Mouse (Mus musculus): Measurements from ENCODE around the gene Fndc1.

Fndc1 gene

DNA sequence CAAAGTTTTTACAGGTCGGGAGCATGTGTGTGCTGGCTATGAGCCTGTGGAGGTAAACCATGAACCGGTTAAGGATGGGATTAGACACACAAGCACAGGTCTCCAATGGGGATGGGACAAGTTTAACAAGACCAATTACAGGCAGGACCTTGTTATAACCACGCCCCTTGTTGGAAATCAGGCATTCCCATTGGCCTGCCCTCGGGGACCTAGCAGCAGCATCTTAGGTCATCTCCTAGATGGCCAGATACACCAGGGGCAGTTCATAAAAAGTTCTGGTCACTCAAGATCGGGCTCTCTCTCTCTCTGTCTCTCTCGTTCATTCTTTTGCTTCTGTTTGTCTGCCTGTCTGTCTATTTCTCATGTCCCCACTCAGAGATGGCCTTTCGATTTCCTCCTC is 6.9 kb downstream of the Fndc1 start:
- no peak for DNase-seq (ENCODE audit: low read depth)

DNA sequence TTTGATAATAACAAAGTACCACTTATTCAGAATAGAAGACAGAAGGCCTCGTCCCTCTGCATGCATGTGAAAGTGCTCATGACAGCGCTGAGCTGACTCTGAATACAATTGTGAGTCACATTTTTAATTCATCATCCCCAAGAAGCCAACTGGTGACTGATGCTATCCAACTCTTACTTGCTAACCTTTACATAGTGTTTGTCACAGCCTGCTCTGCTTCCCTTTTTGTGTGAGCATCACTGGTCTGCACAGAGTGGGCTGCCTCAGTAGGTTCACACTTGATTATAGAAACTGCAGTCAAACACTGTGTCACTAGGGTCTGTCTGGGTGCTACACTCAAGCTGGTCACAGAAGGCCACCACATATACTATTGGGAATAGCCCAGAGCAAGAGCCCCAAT is 10.5 kb downstream of the Fndc1 start:
- DNase-seq (ENCODE audit: low read depth) = no peak

- no peak for DNase-seq (ENCODE audit: low read depth)
Observed at GRCm38 (mm10) chr17:7814433-7814832, 12.7 kb downstream of the Fndc1 start.

DNA sequence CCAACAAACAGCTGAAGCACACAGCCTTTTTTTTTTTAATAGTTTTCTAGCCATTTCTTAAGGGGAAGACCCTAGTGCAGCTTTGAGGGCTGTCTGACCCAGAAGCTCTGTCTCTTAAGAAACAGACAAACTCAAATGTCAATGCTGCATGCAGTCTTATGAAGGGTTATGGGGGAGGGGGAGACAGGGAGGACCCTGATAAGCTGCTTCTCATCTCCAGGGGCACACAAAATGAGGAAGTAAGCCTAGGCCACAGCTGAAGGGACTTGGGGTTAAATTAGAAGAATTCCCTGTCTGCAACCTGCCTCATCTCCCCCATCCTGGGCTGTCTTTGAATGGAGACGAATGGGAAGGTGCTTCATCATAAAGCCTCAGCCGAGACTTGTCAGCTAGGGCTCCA is 19.1 kb downstream of the Fndc1 start:
- no peak for DNase-seq (ENCODE audit: low read depth)

DNA sequence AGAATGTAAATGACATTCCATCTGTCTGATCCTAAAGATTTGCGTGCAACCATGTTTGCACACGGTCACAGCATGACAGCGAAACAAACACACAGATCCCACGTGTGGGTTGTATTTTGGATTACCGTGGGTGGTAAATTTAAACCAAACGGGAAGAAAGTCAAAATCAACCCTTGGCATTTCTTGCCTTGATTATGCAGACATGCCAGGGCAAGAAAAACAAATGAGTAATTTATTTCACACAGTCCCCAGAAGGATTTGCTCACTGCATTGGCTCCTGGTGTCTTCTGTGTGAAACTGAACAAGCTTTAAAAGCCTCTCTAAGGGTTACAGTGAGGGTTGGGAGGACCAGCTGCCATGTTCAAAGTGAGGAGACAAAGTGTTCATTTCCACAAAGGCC is 22.0 kb downstream of the Fndc1 start:
- DNase-seq (ENCODE audit: low read depth) = no peak

- DNase-seq (ENCODE audit: low read depth) = no peak
Observed at GRCm38 (mm10) chr17:7802483-7802882, 24.6 kb downstream of the Fndc1 start.

- no peak for DNase-seq (ENCODE audit: low read depth)
Observed at GRCm38 (mm10) chr17:7799894-7800293, 27.2 kb downstream of the Fndc1 start.

GRCm38 (mm10) chr17:7795584-7795983 is 31.5 kb downstream of the Fndc1 start:
- no peak for DNase-seq (ENCODE audit: low read depth)

- DNase-seq (ENCODE audit: low read depth) = no peak
Observed at GRCm38 (mm10) chr17:7795168-7795567, 31.9 kb downstream of the Fndc1 start.

DNA sequence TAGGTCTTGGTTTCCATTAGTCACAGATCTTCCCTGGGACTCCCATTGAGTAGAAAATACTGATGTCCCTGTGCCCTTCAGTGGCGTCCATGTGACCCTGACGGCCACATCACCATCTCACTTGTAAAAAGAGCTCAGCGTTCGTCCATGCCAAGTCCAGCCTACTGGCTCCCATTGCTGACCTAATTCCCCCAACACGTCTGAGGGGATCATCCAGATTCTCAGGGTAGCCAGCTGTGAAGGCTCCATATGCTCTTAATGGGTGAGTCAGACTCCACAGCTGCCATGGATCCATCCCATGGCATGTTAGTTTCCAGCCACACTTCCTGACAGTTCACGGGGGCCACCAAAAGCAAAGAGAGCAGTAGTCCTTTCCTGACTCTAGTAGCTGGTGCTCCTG is 33.0 kb downstream of the Fndc1 start:
- DNase-seq (ENCODE audit: low read depth) = no peak

GRCm38 (mm10) chr17:7790512-7790911 is 36.6 kb downstream of the Fndc1 start:
- no peak for DNase-seq (ENCODE audit: low read depth)

- no peak for DNase-seq (ENCODE audit: low read depth)
Observed at GRCm38 (mm10) chr17:7774101-7774500, 53.0 kb downstream of the Fndc1 start.

DNA sequence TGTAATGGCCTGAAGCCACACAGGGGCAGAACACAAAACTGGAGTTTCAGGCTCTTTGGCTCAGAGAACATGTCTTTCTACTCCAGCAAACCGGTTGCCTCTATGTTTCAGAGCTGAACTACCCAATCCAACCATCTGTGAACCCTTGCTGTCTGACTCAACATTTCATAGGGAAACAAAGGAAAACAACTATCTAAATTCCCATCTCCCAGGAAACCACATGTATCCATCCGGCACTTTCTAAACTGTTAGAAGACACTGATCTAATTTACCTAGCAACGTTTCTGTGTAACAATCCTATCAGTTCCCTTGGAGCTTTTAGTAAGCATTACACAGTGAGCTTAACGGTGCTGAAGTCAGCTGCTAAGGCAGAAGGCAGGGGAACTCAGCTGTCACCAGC is 67.3 kb downstream of the Fndc1 start:
- no peak for DNase-seq (ENCODE audit: low read depth)

GRCm38 (mm10) chr17:7755001-7755400 is 72.1 kb downstream of the Fndc1 start:
- DNase-seq (ENCODE audit: low read depth) = no peak

- no peak for DNase-seq (ENCODE audit: low read depth)
Observed at GRCm38 (mm10) chr17:7753383-7753782, 73.7 kb downstream of the Fndc1 start.

DNA sequence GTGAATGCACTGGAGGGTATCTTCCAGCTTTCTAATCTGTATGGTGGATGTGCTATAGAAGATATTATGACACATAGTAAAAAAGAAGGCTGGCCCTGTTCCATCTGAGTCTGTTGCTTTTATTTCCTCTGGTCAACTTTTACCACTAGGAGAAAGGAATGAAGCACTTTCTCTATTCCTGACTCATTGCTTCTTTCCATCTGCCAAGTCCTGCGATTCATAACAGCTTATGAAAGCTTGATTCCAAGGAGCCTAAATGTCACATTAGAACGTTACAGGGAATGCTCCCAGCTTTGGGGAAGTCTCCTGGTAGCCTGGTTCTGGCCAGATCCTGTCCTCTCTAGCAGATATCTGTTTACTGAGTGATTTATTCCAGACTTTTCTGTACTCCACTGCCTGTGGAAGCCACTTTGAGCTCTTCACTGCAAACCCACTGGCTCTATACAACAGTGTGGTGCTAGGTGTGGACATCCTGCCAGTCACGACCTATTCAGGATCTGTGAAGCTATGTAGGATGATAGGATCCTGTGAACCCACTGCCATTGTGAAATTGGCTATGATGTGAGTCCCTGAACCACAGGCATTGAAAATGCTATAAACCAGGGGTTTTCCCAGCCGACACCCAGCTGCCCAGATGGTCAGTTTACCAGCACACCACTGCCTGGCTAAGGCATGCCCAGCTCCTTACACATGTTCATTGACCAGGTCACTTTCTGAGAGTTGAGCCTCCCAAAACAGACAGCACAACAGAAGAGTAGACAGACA is 77.9 kb downstream of the Fndc1 start:
- DNase-seq (ENCODE audit: low read depth) = no peak

- DNase-seq (ENCODE audit: low read depth) = no peak
Observed at GRCm38 (mm10) chr17:7746841-7747240, 80.3 kb downstream of the Fndc1 start.

DNA sequence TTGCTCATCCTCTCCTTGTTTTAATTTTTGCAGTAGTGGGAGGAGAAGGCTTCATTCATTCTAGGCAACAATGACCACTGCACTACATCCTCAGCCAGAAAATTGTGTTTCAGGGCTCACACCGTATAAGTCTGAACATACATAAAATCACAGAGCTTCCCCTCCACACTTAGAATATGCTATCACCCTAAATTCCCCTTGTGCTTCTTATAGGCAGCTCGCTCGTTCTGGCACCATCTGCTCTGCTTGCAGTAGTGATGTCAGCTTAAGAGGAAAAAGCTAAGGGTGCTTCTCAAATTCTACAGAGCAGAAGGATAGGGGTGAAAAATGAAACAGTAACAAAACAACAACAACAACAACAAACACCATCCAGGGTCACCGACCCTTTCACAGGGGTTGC is 82.1 kb downstream of the Fndc1 start:
- DNase-seq (ENCODE audit: low read depth) = no peak

GRCm38 (mm10) chr17:7740988-7741387 is 86.1 kb downstream of the Fndc1 start:
- DNase-seq (ENCODE audit: low read depth) = peak; percentile 23

DNA sequence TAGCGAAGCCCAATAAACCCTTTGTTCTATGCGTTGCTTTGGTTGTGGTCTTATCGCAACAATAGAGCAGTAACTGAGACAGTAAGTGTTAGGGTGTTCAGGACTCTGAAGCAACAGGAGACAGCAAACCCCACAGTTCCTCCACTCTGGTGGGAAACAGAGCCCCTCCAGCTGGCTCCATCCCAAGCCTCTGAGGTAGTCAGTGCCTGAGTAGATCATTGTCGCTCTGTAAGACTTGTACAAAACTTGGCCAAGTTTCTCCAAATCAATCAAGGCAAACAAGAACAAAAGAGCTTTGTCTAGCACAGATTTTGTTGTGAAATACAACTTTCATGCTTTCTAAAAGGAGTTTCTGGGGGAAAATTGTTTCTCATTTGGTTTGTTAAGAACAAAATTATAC is 104.1 kb downstream of the Fndc1 start:
- no peak for DNase-seq (ENCODE audit: low read depth)

DNA sequence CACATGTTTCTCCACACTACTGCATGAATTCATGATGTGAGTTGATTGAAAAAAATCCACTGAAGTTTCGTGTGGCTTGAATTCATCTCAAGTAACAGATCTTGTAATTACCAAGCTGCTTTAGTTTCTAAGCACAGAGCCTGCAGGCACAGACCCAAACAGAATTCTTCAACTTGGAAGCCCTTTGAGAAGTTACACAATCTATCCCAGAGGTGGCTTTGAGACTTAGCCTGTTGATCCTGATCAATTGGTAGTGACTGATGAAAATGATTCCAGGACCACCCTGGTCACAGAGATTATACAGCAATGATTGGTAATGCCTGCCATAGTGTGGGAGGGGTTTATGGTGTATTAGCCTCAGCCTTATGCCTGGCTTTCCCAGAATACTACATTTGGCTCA is 108.2 kb downstream of the Fndc1 start:
- DNase-seq (ENCODE audit: low read depth) = no peak

GRCm38 (mm10) chr17:7717945-7718344 is 109.2 kb downstream of the Fndc1 start:
- DNase-seq (ENCODE audit: low read depth) = no peak

DNA sequence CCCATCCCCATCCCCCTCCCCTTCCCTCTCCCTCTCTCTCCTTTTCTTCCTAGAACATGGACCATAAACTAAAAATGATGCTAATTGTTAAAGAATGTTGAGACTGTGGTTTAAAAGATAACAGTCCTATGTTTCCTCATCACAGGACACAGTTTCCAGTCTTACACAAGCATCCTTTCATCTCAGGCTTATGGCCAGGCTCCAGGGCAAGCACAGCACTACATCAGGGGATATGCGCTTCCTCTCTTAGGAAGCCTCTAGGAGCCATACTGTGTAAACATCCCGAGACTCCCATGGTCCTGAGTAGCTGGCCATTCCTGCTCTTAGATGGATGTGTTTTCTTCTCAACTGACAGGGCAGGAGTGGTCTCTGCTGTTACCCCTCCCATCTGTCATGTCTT is 114.1 kb downstream of the Fndc1 start:
- no peak for DNase-seq (ENCODE audit: low read depth)

- no peak for DNase-seq (ENCODE audit: low read depth)
Observed at GRCm38 (mm10) chr17:7707073-7707472, 120.0 kb downstream of the Fndc1 start.
